Mouse (Mus musculus): ENCODE data around the gene Olfr862. TPM values are rescaled to one million over a fixed set of nuclear protein-coding genes. Genes with fewer than 3 reads are reported as not detected.

Gene Olfr862
- total RNA-seq (2012; rRNA removed): not detected in 2 replicates

DNA sequence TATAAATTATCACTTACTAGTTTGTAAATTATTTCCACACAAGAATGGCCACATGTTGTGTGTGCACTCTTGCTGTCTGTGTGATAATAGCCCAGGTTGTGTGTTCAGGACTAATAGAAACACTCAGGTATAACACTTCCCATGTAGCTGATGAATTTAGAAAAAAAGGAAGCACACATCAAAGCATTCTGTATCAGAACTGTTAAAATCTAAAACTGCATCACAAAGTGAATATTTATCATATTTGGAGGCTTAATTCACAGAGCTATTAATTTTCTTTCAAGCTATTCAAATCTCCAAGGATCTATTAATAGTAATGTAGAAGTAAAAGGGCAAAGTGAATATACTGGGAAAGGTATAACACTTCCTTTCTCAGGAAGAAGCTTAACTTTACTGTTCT lies at the start of gene Olfr862:
Olfr862 (minus strand) TSS at position 101 of the 400 bp plus-strand sequence.
- TF ChIP-seq CHD2 (IDR thresholded peaks at IDR 0.05; ENCODE audit: low read depth, low read length): no peak
- TF ChIP-seq ZNF384 (IDR thresholded peaks at IDR 0.05; ENCODE audit: low read depth, low read length): no peak
- no peak within 1 kb of the TSS for H3K27ac ChIP-seq (ENCODE audit: insufficient read depth, low read depth, low read length, poor library complexity, severe bottlenecking)
- no peaks in the 10 kb centered on the region for H3K36me3 ChIP-seq (ENCODE audit: control insufficient read depth, insufficient read depth, low read length, poor library complexity, severe bottlenecking)
- H3K9ac ChIP-seq (ENCODE audit: insufficient read depth, low read depth, low read length, poor library complexity, severe bottlenecking): no peak within 1 kb of the TSS
- H3K4me3 ChIP-seq (ENCODE audit: insufficient read depth in 1 of 2, low read depth in 1 of 2, low read length in 2 of 2, poor library complexity in 1 of 2, severe bottlenecking in 1 of 2): no peak within 1 kb of the TSS
- no peaks in the 10 kb centered on the region for H3K4me1 ChIP-seq (ENCODE audit: control insufficient read depth in 2 of 2, insufficient read depth in 2 of 2, low read length in 2 of 2, poor library complexity in 1 of 2)
- no peaks in the 10 kb centered on the region for H3K9me3 ChIP-seq (ENCODE audit: control insufficient read depth, insufficient read depth, low read depth, low read length)
- no peak for DNase-seq (ENCODE audit: low read depth, low spot score)
- in situ Hi-C loops (cut with MboI; ENCODE audit: low sequenced_read_pairs in 2 of 2, unreplicated experiment in 2 of 2): no loop called here

DNA sequence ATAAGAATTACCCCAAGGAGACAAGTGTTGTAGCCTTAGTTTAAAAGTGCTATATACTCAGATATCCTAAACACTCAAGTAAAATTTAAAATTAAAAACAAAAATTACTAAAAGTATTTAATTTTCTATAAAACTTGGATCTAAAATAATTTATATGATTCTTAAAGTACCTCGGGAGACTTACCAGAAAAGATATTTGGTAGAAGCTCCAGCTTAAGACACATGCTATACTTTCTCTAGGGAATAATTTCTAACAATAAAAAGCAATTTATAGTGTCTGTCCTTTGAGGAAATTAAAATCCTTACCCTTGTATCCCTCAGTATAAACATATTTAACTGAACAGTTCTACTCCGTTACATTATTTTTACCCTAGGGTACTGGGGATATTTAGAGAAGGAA lies 28.8 kb upstream of the Olfr862 start, which contains the start of gene Olfr77:
Olfr77 (plus strand) TSS at position 301 of the 400 bp plus-strand sequence.
- Histone ChIP-seq H3K27ac (ENCODE audit: insufficient read depth, low read depth, low read length, poor library complexity, severe bottlenecking) (no peak within 1 kb of the TSS), H3K4me1 (ENCODE audit: control insufficient read depth in 2 of 2, insufficient read depth in 2 of 2, low read length in 2 of 2, poor library complexity in 1 of 2) (no peaks in the 10 kb centered on the region), H3K36me3 (ENCODE audit: control insufficient read depth, insufficient read depth, low read length, poor library complexity, severe bottlenecking) (no peaks in the 10 kb centered on the region), H3K9me3 (ENCODE audit: control insufficient read depth, insufficient read depth, low read depth, low read length) (no peaks in the 10 kb centered on the region), H3K9ac (ENCODE audit: insufficient read depth, low read depth, low read length, poor library complexity, severe bottlenecking) (no peak within 1 kb of the TSS), H3K4me3 (ENCODE audit: insufficient read depth in 1 of 2, low read depth in 1 of 2, low read length in 2 of 2, poor library complexity in 1 of 2, severe bottlenecking in 1 of 2) (no peak within 1 kb of the TSS)
- TF ChIP-seq HCFC1 (IDR thresholded peaks at IDR 0.05; ENCODE audit: borderline replicate concordance, insufficient read depth, low read length) (no peak), ZNF384 (IDR thresholded peaks at IDR 0.05; ENCODE audit: low read depth, low read length) (no peak), MAFK (IDR thresholded peaks at IDR 0.05; ENCODE audit: insufficient read depth, low read depth, low read length) (no peak), CHD2 (IDR thresholded peaks at IDR 0.05; ENCODE audit: low read depth, low read length) (no peak), ZC3H11A (IDR thresholded peaks at IDR 0.05; ENCODE audit: borderline replicate concordance, low read depth, low read length) (no peak)
- in situ Hi-C loops (cut with MboI; ENCODE audit: low sequenced_read_pairs in 2 of 2, unreplicated experiment in 2 of 2): no loop called here
- no peak for DNase-seq (ENCODE audit: low read depth, low spot score)

DNA sequence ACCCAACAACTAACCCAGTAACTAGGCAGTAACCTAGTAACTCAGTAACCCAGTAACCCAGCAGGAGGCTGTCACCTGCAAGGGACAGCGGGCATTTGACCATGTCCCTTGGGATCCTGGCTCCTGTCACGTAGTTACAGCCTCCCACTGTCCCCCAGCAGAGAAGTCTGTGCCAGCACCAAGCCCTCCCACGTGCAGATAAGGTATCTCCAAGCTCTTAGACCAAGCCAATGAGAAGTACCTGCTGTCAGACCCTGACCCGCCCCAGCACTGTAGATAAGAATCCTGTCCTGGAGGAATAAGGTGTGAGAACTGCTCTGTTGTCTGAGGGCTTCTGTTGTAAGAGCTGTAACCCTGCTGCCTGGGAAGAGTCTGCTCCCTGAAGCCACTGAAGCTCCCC lies 23.4 kb upstream of the Olfr862 start:
- no peaks in the 10 kb centered on the region for H3K36me3 ChIP-seq (ENCODE audit: control insufficient read depth, insufficient read depth, low read length, poor library complexity, severe bottlenecking)
- in situ Hi-C loops (cut with MboI; ENCODE audit: low sequenced_read_pairs in 2 of 2, unreplicated experiment in 2 of 2): no loop called here
- no peak overlapping the region for H3K4me3 ChIP-seq (ENCODE audit: insufficient read depth in 1 of 2, low read depth in 1 of 2, low read length in 2 of 2, poor library complexity in 1 of 2, severe bottlenecking in 1 of 2)
- no peak overlapping the region for H3K27ac ChIP-seq (ENCODE audit: insufficient read depth, low read depth, low read length, poor library complexity, severe bottlenecking)
- H3K4me1 ChIP-seq (ENCODE audit: control insufficient read depth in 2 of 2, insufficient read depth in 2 of 2, low read length in 2 of 2, poor library complexity in 1 of 2): no peaks in the 10 kb centered on the region
- no peak for DNase-seq (ENCODE audit: low read depth, low spot score)
- no peak overlapping the region for H3K9ac ChIP-seq (ENCODE audit: insufficient read depth, low read depth, low read length, poor library complexity, severe bottlenecking)
- TF ChIP-seq HCFC1 (IDR thresholded peaks at IDR 0.05; ENCODE audit: borderline replicate concordance, insufficient read depth, low read length) (no peak), CHD2 (IDR thresholded peaks at IDR 0.05; ENCODE audit: low read depth, low read length) (no peak), ZNF384 (IDR thresholded peaks at IDR 0.05; ENCODE audit: low read depth, low read length) (no peak), MAFK (IDR thresholded peaks at IDR 0.05; ENCODE audit: insufficient read depth, low read depth, low read length) (no peak)
- peaks cover 5% of the 10 kb centered on the region; the same call in 1 of the 2 replicates for H3K9me3 ChIP-seq (ENCODE audit: control insufficient read depth, insufficient read depth, low read depth, low read length)

DNA sequence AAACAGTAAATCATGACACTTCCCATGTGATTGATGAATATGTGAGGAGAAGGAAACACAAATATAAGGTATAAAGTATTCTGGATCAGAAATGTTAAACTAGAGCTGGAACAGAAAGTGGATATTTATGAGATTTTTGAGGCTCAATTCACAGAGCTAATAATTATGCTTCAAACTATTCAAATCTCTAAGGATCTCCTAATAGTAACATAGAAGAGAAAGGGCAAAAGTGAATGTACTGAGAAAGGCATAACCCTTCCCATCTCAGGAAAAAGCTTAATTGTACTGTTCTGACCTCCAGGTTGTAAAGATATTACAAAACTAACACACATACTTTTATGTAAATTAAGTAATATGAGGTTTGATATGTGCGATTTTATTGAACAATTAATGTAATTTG lies 38.2 kb downstream of the Olfr862 start, which contains the start of gene Olfr860:
Olfr860 (minus strand) TSS at position 101 of the 400 bp plus-strand sequence.
- in situ Hi-C loops (cut with MboI; ENCODE audit: low sequenced_read_pairs in 2 of 2, unreplicated experiment in 2 of 2): no loop called here
- no peaks in the 10 kb centered on the region for H3K9me3 ChIP-seq (ENCODE audit: control insufficient read depth, insufficient read depth, low read depth, low read length)
- TF ChIP-seq ZC3H11A (IDR thresholded peaks at IDR 0.05; ENCODE audit: borderline replicate concordance, low read depth, low read length): no peak
- TF ChIP-seq MAFK (IDR thresholded peaks at IDR 0.05; ENCODE audit: insufficient read depth, low read depth, low read length): no peak
- no peak for TF ChIP-seq HCFC1 (IDR thresholded peaks at IDR 0.05; ENCODE audit: borderline replicate concordance, insufficient read depth, low read length)
- TF ChIP-seq CHD2 (IDR thresholded peaks at IDR 0.05; ENCODE audit: low read depth, low read length): no peak
- TF ChIP-seq ZNF384 (IDR thresholded peaks at IDR 0.05; ENCODE audit: low read depth, low read length): no peak
- H3K4me3 ChIP-seq (ENCODE audit: insufficient read depth in 1 of 2, low read depth in 1 of 2, low read length in 2 of 2, poor library complexity in 1 of 2, severe bottlenecking in 1 of 2): no peak within 1 kb of the TSS
- H3K36me3 ChIP-seq (ENCODE audit: control insufficient read depth, insufficient read depth, low read length, poor library complexity, severe bottlenecking): no peaks in the 10 kb centered on the region
- H3K9ac ChIP-seq (ENCODE audit: insufficient read depth, low read depth, low read length, poor library complexity, severe bottlenecking): no peak within 1 kb of the TSS
- no peaks in the 10 kb centered on the region for H3K4me1 ChIP-seq (ENCODE audit: control insufficient read depth in 2 of 2, insufficient read depth in 2 of 2, low read length in 2 of 2, poor library complexity in 1 of 2)
- no peak for DNase-seq (ENCODE audit: low read depth, low spot score)
- H3K27ac ChIP-seq (ENCODE audit: insufficient read depth, low read depth, low read length, poor library complexity, severe bottlenecking): no peak within 1 kb of the TSS

Other genes starting within 250 kb of the Olfr862 start
- gene Olfr857, start 178.6 kb downstream of the Olfr862 start, total RNA-seq (2012; rRNA removed): not detected in 2 replicates
- gene Olfr58, start 107.7 kb downstream of the Olfr862 start, total RNA-seq (2012; rRNA removed): not detected in 2 replicates
- gene Olfr859, start 83.1 kb downstream of the Olfr862 start, total RNA-seq (2012; rRNA removed): not detected in 2 replicates
- gene Olfr860, start 38.3 kb downstream of the Olfr862 start, total RNA-seq (2012; rRNA removed): not detected in 2 replicates
- gene Olfr77, start 28.9 kb upstream of the Olfr862 start, total RNA-seq (2012; rRNA removed): 0.27 and 0.53 TPM in 2 replicates
- not detected in 2 replicates for gene Olfr866, start 140.0 kb upstream of the Olfr862 start, total RNA-seq (2012; rRNA removed)
- not detected in 2 replicates for gene Olfr867, start 169.6 kb upstream of the Olfr862 start, total RNA-seq (2012; rRNA removed)
- gene Olfr868, start 210.6 kb upstream of the Olfr862 start, total RNA-seq (2012; rRNA removed): not detected in 2 replicates
- gene Olfr869, start 241.0 kb upstream of the Olfr862 start, total RNA-seq (2012; rRNA removed): not detected in 2 replicates